Mouse (Mus musculus): ENCODE measurements around the gene Osbpl2. TPM values are rescaled to one million over a fixed set of nuclear protein-coding genes. Genes with fewer than 3 reads are reported as not detected.

The Osbpl2 gene
- polyA plus RNA-seq, 1 experiment from 2014 or later: 43.7 TPM

DNA sequence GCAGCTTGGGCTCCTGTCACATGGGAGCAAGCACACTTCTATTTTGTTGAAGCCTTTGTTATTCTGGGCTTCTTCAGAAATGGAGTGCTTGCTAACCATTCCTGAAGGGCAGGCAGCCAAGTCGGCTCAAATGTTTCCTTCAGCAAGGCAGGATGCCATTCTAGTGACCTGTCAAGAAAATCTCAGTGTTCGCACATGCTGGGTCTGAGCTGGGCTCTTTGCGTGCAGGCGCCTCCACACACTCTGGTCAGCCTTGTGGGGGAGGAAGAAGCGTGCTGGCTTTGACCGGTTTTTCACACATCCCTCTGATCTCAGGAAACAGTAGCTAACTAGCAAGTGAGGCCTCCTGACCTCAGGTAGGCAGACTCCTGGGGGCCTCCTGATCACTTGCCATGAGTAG is 3.8 kb upstream of the Osbpl2 start:
- no peak overlapping the region for H3K27ac ChIP-seq (ENCODE audit: low read depth, low read length)
- H3K9ac ChIP-seq (ENCODE audit: low read length): no peak overlapping the region
- 60% methylated on average over 6 of the region's 6 CpGs for WGBS
- H3K36me3 ChIP-seq (ENCODE audit: control insufficient read depth, insufficient read depth, low read length): no peaks in the 10 kb centered on the region
- H3K4me1 ChIP-seq (ENCODE audit: control insufficient read depth, insufficient read depth, low read length): peaks cover 24% of the 10 kb centered on the region
- no peaks in the 10 kb centered on the region for H3K27me3 ChIP-seq (ENCODE audit: control insufficient read depth, insufficient read depth, low read length)
- no peak overlapping the region for H3K4me3 ChIP-seq (ENCODE audit: low read depth, low read length)
- no peak overlapping the region for H3K4me2 ChIP-seq (ENCODE audit: low read depth)
- no peaks in the 10 kb centered on the region for H3K9me3 ChIP-seq (ENCODE audit: control insufficient read depth, low read length)
- no peak for DNase-seq (ENCODE audit: low spot score)
- no peak for ATAC-seq (ENCODE audit: insufficient read depth, low FRiP score, low TSS enrichment)

DNA sequence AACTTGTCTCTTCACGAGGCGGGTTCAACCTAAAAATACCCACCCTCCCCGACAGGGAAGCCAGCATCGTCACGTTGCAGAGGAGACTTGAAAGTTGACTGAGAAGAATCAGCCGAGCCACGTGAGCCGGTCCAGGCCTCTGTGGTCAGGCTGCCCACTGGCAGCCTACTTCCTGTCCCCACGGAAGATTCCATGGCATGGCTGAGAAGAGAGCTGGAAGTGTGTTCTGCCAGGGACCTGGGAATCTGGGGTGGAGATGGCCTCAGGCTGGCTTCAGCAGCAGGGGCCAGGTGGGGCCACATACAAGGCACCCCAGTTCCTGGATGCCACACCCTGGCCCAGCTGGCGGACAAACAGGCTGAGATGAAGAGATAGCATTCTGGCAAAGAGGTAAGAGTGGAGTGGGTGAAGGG is 3.0 kb upstream of the Osbpl2 start:
- H3K4me1 ChIP-seq (ENCODE audit: control insufficient read depth, insufficient read depth, low read length): peaks cover 25% of the 10 kb centered on the region

DNA sequence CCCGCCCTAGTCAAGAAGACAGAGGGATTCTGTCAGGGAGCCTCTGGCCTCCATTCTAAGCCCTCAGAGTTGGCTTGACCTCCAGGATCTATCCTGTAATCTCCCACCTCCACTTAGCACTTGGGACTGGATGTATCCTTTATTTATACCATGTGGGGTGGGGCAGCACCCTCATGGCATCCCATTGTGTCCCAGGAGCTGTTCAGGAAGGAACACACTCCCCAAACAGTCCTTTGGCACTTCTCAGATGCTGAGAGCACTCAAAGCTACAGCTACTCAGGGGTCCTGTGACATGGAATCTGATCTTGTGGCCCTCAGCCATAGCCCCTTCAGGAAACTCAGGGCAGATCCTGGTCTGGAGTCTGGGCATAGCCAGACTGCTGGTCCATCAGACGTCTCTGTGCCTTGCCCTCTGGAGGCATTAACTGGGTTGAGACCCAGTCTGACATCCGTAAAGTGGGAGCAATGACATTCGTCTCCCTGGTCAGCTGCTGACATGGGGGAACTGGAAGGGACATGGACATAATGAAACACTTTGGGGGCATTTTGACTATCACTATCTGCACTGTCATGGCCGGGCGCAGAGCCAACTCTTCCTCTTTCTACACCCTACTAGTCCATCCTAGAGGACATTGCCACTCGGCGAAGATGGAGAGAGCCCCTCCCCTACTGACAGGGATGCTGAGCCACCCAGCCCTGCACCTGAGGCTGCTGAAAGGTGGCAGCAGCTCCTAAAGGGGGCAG is 2.2 kb upstream of the Osbpl2 start:
- whole genome bisulfite sequencing: 71% methylated on average over 8 of the region's 8 CpGs
- H3K27ac ChIP-seq (ENCODE audit: low read depth, low read length): peak overlapping the region; percentile 91

More for the DNA sequence above, 3.0 kb upstream of the Osbpl2 start:
- Histone ChIP-seq H3K4me3 (ENCODE audit: low read depth, low read length) (no peak overlapping the region), H3K36me3 (ENCODE audit: control insufficient read depth, insufficient read depth, low read length) (no peaks in the 10 kb centered on the region), H3K4me2 (ENCODE audit: low read depth) (no peak overlapping the region), H3K27ac (ENCODE audit: low read depth, low read length) (no peak overlapping the region), H3K9ac (ENCODE audit: low read length) (no peak overlapping the region), H3K9me3 (ENCODE audit: control insufficient read depth, low read length) (no peaks in the 10 kb centered on the region), H3K27me3 (ENCODE audit: control insufficient read depth, insufficient read depth, low read length) (no peaks in the 10 kb centered on the region)
- DNase-seq (ENCODE audit: low spot score): no peak
- 83% methylated on average over 10 of the region's 10 CpGs for WGBS
- ATAC-seq (ENCODE audit: insufficient read depth, low FRiP score, low TSS enrichment): no peak

DNA sequence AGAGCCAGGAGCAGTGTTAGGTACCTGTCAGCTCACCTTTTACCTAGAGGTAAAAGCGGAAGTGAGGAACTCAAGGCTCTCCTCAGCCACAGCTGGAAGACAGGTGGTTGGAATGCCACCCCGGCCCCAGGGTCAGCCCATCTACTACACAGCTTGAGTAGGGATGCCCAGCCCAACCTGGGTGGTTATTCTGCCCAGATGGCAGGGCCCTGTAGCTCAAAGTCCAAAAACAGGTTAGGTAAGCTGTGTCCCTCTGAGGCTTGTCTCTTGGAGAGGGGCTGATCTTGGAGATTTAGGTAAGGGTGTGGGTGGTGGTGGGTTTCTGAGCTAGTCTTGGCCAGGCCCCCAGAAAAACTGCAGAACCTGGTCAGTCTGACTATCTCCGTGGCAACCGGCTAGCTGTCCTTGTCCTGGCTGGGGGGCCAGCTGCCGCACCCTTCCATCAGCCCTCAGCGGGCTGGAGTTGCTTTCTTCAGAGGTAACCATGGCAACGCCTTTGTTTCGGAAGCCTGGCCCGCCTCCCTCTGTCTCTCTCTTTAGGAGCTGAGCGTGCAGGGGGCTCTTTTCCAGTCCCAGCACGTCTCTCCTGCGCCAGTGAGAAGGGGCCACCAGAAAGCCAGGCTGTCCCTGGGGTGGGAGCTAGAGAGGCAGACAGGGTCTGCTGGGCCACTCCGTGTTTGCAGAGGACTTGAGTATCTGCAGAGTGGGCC is 1.5 kb upstream of the Osbpl2 start:
- peaks cover 25% of the 10 kb centered on the region for H3K4me1 ChIP-seq (ENCODE audit: control insufficient read depth, insufficient read depth, low read length)
- no peaks in the 10 kb centered on the region for H3K36me3 ChIP-seq (ENCODE audit: control insufficient read depth, insufficient read depth, low read length)
- DNase-seq (ENCODE audit: low spot score) (peak; percentile 84), ATAC-seq (ENCODE audit: insufficient read depth, low FRiP score, low TSS enrichment) (peak; percentile 58)
- no peak overlapping the region; the same call in 1 of the 2 replicates for H3K4me3 ChIP-seq (ENCODE audit: low read depth, low read length)
- no peaks in the 10 kb centered on the region for H3K27me3 ChIP-seq (ENCODE audit: control insufficient read depth, insufficient read depth, low read length)
- no peaks in the 10 kb centered on the region for H3K9me3 ChIP-seq (ENCODE audit: control insufficient read depth, low read length)
- H3K4me2 ChIP-seq (ENCODE audit: low read depth): peak overlapping the region; percentile 52
- WGBS: 9% methylated on average over 13 of the region's 13 CpGs
- peak overlapping the region; percentile 91 for H3K27ac ChIP-seq (ENCODE audit: low read depth, low read length)
- peak overlapping the region; percentile 37 for H3K9ac ChIP-seq (ENCODE audit: low read length)

More for the DNA sequence above, 2.2 kb upstream of the Osbpl2 start:
- no peak for DNase-seq (ENCODE audit: low spot score)
- no peaks in the 10 kb centered on the region for H3K36me3 ChIP-seq (ENCODE audit: control insufficient read depth, insufficient read depth, low read length)
- H3K4me1 ChIP-seq (ENCODE audit: control insufficient read depth, insufficient read depth, low read length): peaks cover 25% of the 10 kb centered on the region
- ATAC-seq (ENCODE audit: insufficient read depth, low FRiP score, low TSS enrichment): no peak
- H3K4me2 ChIP-seq (ENCODE audit: low read depth): peak overlapping the region; percentile 52
- H3K9me3 ChIP-seq (ENCODE audit: control insufficient read depth, low read length): no peaks in the 10 kb centered on the region
- no peak overlapping the region for H3K4me3 ChIP-seq (ENCODE audit: low read depth, low read length)
- H3K9ac ChIP-seq (ENCODE audit: low read length): peak overlapping the region; percentile 15; the same call in 1 of the 2 replicates
- no peaks in the 10 kb centered on the region for H3K27me3 ChIP-seq (ENCODE audit: control insufficient read depth, insufficient read depth, low read length)

DNA sequence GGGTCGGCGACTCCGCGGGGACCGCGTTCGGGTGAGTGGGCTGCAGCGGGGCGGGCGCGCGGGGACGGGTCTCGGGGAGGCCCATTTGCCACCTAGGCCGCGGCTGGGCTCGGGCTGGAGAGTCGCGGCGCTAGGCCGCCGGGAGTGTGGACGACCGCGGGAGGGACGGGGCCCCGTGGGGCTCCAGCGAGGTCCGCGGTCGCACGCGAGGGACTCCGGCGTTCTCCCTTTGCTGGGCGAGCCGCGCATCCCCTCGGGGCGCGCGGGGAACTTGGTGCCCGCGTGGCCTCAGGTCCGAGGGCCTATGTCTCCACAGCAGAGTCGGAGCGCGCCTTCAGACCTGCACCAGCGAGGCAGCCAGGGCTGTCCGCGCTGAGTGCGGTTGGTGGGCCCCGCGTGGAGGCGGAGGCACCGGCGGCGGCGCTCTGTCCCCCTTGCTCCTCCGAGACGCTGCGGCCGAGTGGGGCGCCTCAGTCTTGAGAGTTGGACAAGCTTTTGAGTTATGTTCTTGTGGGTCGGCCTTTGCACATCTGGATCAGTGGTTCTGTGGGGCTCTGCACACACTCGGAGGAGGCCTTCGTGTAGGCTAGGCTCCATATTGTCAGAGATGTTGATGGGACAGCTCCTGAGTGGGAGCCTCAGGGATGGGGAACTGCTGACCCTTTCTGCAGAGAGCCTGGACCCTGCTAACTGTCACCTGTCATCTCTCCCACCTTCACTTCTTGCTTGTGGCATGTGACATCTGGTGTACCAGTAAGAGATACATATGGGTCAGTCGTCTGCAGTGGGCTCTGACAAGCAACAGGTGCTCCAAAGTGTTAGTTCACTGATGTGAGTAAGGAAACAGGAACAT is 559 bp downstream of the Osbpl2 start:
- H3K4me2 ChIP-seq (ENCODE audit: low read depth): peak overlapping the region; percentile 94
- WGBS: under 1% methylated on average over 44 of the region's 68 CpGs
- peaks cover 25% of the 10 kb centered on the region for H3K4me1 ChIP-seq (ENCODE audit: control insufficient read depth, insufficient read depth, low read length)
- H3K4me3 ChIP-seq (ENCODE audit: low read depth, low read length): peak overlapping the region; percentile 88
- peak; percentile 56 for DNase-seq (ENCODE audit: low spot score)
- no peaks in the 10 kb centered on the region for H3K9me3 ChIP-seq (ENCODE audit: control insufficient read depth, low read length)
- H3K27ac ChIP-seq (ENCODE audit: low read depth, low read length): peak overlapping the region; percentile 39; the same call in 1 of the 2 replicates
- peak; percentile 8; the same call in 1 of the 2 replicates for ATAC-seq (ENCODE audit: insufficient read depth, low FRiP score, low TSS enrichment)
- no peaks in the 10 kb centered on the region for H3K27me3 ChIP-seq (ENCODE audit: control insufficient read depth, insufficient read depth, low read length)
- H3K9ac ChIP-seq (ENCODE audit: low read length): peak overlapping the region; percentile 83
- H3K36me3 ChIP-seq (ENCODE audit: control insufficient read depth, insufficient read depth, low read length): no peaks in the 10 kb centered on the region

DNA sequence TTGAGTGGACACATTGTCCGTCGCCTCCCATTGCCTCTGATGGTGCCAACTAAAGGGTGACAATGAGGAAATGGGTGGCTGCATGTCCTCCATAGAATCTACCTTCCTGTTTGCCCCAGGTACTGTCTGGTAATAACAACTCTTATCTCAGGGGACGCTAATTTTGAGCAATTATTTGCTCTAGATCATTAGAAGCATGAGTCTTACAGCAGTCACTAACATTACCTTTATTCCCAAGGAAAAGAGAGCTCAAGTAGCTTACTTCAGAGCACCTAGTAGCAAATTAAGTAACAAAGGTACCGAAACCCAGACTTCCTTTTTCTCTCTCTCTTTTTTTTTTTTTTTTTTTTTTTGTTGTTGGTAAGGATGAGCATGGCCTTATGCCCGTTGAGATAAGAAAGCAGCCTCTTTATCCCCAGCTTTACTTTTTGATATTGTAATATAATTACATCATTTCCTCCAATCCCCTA is 1.2 kb downstream of the Osbpl2 start:
- Histone ChIP-seq H3K4me3 (ENCODE audit: low read depth, low read length) (peak overlapping the region; percentile 88), H3K9ac (ENCODE audit: low read length) (peak overlapping the region; percentile 83), H3K36me3 (ENCODE audit: control insufficient read depth, insufficient read depth, low read length) (no peaks in the 10 kb centered on the region), H3K4me1 (ENCODE audit: control insufficient read depth, insufficient read depth, low read length) (peaks cover 25% of the 10 kb centered on the region), H3K27me3 (ENCODE audit: control insufficient read depth, insufficient read depth, low read length) (no peaks in the 10 kb centered on the region), H3K9me3 (ENCODE audit: control insufficient read depth, low read length) (no peaks in the 10 kb centered on the region), H3K27ac (ENCODE audit: low read depth, low read length) (no peak overlapping the region), H3K4me2 (ENCODE audit: low read depth) (peak overlapping the region; percentile 94)
- WGBS: 75% methylated on average over 5 of the region's 5 CpGs
- ATAC-seq (ENCODE audit: insufficient read depth, low FRiP score, low TSS enrichment): no peak
- DNase-seq (ENCODE audit: low spot score): no peak

DNA sequence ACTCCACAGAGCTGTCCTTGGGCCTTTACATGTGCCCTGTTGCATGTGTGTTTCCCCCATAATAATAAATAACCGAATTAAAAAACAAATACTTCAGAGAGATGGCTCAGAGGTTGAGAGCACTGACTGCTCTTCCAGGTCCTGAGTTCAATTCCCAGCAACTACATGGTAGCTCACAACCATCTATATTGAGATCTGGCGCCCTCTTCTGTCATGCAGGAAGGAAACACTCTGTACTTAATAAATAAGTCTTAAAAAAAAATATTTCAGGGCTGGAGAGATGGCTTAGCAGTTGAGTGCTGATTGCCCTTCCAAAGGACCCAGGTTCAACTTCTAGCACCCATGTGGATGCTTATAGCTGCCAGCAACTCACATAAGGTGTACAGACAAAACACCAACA is 5.1 kb downstream of the Osbpl2 start:
- 86% methylated on average over 2 of the region's 2 CpGs for WGBS
- H3K9ac ChIP-seq (ENCODE audit: low read length): no peak overlapping the region
- no peak overlapping the region for H3K4me2 ChIP-seq (ENCODE audit: low read depth)
- no peaks in the 10 kb centered on the region for H3K9me3 ChIP-seq (ENCODE audit: control insufficient read depth, low read length)
- no peaks in the 10 kb centered on the region for H3K36me3 ChIP-seq (ENCODE audit: control insufficient read depth, insufficient read depth, low read length)
- H3K4me3 ChIP-seq (ENCODE audit: low read depth, low read length): no peak overlapping the region
- DNase-seq (ENCODE audit: low spot score) (no peak), ATAC-seq (ENCODE audit: insufficient read depth, low FRiP score, low TSS enrichment) (no peak)
- no peak overlapping the region for H3K27ac ChIP-seq (ENCODE audit: low read depth, low read length)
- H3K27me3 ChIP-seq (ENCODE audit: control insufficient read depth, insufficient read depth, low read length): no peaks in the 10 kb centered on the region
- peaks cover 22% of the 10 kb centered on the region for H3K4me1 ChIP-seq (ENCODE audit: control insufficient read depth, insufficient read depth, low read length)

DNA sequence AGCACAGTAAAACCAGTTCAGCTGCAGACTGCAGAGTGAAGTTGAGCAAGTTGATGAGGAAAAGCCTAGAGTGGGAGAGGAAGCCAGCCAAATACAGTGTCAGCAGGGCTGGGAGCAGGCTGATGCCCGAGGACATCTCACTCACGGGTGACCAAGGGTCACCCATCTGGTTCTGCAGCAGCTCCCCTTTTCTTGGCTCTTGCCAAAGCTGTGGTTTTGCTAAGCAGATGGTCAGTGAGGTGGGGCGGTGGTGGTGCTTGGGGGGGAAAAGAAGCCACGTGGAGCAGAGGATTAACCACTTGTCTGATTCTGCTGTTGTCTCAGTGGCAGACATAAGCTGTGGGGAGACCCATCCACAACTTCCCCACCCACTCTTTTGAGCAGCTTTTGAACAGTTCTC is 7.1 kb downstream of the Osbpl2 start:
- no peak overlapping the region for H3K9ac ChIP-seq (ENCODE audit: low read length)
- H3K4me3 ChIP-seq (ENCODE audit: low read depth, low read length): no peak overlapping the region
- ATAC-seq (ENCODE audit: insufficient read depth, low FRiP score, low TSS enrichment): no peak
- H3K27ac ChIP-seq (ENCODE audit: low read depth, low read length): 0 out of 2 replicates have a peak overlapping the region, but pooled peaks have one; percentile 20
- no peak for DNase-seq (ENCODE audit: low spot score)
- no peaks in the 10 kb centered on the region for H3K27me3 ChIP-seq (ENCODE audit: control insufficient read depth, insufficient read depth, low read length)
- no peak overlapping the region for H3K4me2 ChIP-seq (ENCODE audit: low read depth)
- no peaks in the 10 kb centered on the region for H3K36me3 ChIP-seq (ENCODE audit: control insufficient read depth, insufficient read depth, low read length)
- no peaks in the 10 kb centered on the region for H3K9me3 ChIP-seq (ENCODE audit: control insufficient read depth, low read length)
- peaks cover 15% of the 10 kb centered on the region; the same call in 1 of the 2 replicates for H3K4me1 ChIP-seq (ENCODE audit: control insufficient read depth, insufficient read depth, low read length)
- 14% methylated on average over 4 of the region's 4 CpGs for WGBS
